Mouse (Mus musculus): ENCODE data around the gene Fetub. TPM values are rescaled to one million over a fixed set of nuclear protein-coding genes. Genes with fewer than 3 reads are reported as not detected.

Gene Fetub
- polyA plus RNA-seq, 1 experiment = not detected

DNA sequence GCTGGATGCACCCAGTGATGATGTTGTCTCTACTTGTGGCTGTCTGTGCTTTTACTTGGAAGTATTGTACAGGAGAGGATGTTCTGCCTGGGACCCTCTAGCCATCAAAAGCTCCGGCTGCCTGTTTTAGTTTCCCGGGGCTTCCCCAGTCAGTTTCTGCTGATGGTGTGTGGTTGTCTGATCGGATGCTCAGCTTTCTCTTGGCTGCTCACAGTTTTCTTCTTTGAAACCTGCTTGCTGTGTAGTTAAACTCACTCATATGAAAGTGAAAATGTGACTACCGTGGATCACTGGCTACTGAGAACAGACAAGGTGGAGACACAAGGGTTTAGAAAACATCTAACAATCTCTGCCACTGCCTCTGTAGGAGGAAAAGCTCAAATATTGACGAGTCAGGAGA is 34.7 kb upstream of the Fetub start:
- Histone ChIP-seq H3K36me3 (replicated peaks; ENCODE audit: low read length) (no peaks in the 10 kb centered on the region), H3K27me3 (replicated peaks) (peaks cover 28% of the 10 kb centered on the region), H3K4me1 (peaks cover 32% of the 10 kb centered on the region), H3K9me3 (no peaks in the 10 kb centered on the region), H3K4me3 (replicated peaks) (no peak overlapping the region)
- TF ChIP-seq GATA1 (IDR thresholded peaks at IDR 0.05; ENCODE audit: borderline replicate concordance, low read length) = no peak
- no peak for TF ChIP-seq FLI1 (IDR thresholded peaks at IDR 0.05; ENCODE audit: low read length)

DNA sequence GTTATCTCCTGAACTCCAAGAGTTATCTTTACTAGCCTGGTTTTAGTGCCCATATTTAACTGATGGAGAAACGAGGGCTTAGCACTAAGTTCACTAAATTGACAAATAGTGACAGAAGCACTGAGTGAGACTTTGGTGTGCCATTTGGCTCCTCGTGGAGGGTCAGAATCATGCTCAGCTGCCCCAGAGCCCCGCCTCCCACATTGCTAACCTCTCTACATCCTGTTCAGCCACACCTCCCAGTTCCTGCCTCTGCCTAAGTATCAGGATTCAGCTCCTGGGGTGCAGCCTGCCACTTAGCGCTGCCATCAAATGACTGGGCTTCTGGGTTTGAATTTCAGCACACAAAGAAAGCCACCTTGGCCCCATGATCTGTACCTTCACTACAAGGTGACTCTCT is 32.8 kb upstream of the Fetub start:
- Histone ChIP-seq H3K4me3 (replicated peaks) (no peak overlapping the region), H3K27me3 (replicated peaks) (peaks cover 40% of the 10 kb centered on the region), H3K9me3 (no peaks in the 10 kb centered on the region), H3K4me1 (peaks cover 34% of the 10 kb centered on the region), H3K36me3 (replicated peaks; ENCODE audit: low read length) (no peaks in the 10 kb centered on the region)
- TF ChIP-seq GATA1 (IDR thresholded peaks at IDR 0.05; ENCODE audit: borderline replicate concordance, low read length) (no peak), FLI1 (IDR thresholded peaks at IDR 0.05; ENCODE audit: low read length) (no peak)

GRCm38 (mm10) chr16:22886726-22887125 is 31.4 kb upstream of the Fetub start:
- H3K9me3 ChIP-seq = no peaks in the 10 kb centered on the region
- H3K27me3 ChIP-seq (replicated peaks) = peaks cover 51% of the 10 kb centered on the region
- no peak overlapping the region for H3K4me3 ChIP-seq (replicated peaks)
- H3K4me1 ChIP-seq = peaks cover 31% of the 10 kb centered on the region
- no peaks in the 10 kb centered on the region for H3K36me3 ChIP-seq (replicated peaks; ENCODE audit: low read length)
- TF ChIP-seq GATA1 (IDR thresholded peaks at IDR 0.05; ENCODE audit: borderline replicate concordance, low read length) (no peak), FLI1 (IDR thresholded peaks at IDR 0.05; ENCODE audit: low read length) (no peak)

GRCm38 (mm10) chr16:22888835-22889234 is 29.3 kb upstream of the Fetub start:
- Histone ChIP-seq H3K4me1 (peaks cover 21% of the 10 kb centered on the region), H3K36me3 (replicated peaks; ENCODE audit: low read length) (no peaks in the 10 kb centered on the region), H3K4me3 (replicated peaks) (no peak overlapping the region), H3K9me3 (no peaks in the 10 kb centered on the region), H3K27me3 (replicated peaks) (peaks cover 55% of the 10 kb centered on the region)
- TF ChIP-seq FLI1 (IDR thresholded peaks at IDR 0.05; ENCODE audit: low read length) (no peak), GATA1 (IDR thresholded peaks at IDR 0.05; ENCODE audit: borderline replicate concordance, low read length) (no peak)

DNA sequence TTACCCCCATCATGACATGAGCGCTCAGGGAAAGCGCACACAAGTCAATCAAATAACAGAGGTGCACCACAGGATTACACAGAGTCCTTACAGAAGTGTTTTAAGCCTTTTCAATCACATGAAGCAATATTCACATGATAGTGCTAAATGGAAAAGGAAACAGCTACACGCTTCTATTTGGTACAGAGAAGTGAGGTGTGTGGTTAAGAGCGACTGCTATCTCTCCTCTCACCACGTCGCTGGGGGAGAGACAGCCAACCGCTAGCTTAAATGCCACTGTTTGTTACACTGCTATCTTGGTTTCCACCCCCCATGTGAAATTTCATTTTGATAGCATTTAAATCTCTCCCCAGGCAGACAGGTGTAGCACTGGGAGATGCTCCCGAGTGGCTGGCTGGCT is 28.4 kb upstream of the Fetub start:
- peaks cover 21% of the 10 kb centered on the region for H3K4me1 ChIP-seq
- H3K36me3 ChIP-seq (replicated peaks; ENCODE audit: low read length) = no peaks in the 10 kb centered on the region
- H3K27me3 ChIP-seq (replicated peaks) = peaks cover 57% of the 10 kb centered on the region
- TF ChIP-seq GATA1 (IDR thresholded peaks at IDR 0.05; ENCODE audit: borderline replicate concordance, low read length) = no peak
- no peak for TF ChIP-seq FLI1 (IDR thresholded peaks at IDR 0.05; ENCODE audit: low read length)
- no peaks in the 10 kb centered on the region for H3K9me3 ChIP-seq
- no peak overlapping the region for H3K4me3 ChIP-seq (replicated peaks)

DNA sequence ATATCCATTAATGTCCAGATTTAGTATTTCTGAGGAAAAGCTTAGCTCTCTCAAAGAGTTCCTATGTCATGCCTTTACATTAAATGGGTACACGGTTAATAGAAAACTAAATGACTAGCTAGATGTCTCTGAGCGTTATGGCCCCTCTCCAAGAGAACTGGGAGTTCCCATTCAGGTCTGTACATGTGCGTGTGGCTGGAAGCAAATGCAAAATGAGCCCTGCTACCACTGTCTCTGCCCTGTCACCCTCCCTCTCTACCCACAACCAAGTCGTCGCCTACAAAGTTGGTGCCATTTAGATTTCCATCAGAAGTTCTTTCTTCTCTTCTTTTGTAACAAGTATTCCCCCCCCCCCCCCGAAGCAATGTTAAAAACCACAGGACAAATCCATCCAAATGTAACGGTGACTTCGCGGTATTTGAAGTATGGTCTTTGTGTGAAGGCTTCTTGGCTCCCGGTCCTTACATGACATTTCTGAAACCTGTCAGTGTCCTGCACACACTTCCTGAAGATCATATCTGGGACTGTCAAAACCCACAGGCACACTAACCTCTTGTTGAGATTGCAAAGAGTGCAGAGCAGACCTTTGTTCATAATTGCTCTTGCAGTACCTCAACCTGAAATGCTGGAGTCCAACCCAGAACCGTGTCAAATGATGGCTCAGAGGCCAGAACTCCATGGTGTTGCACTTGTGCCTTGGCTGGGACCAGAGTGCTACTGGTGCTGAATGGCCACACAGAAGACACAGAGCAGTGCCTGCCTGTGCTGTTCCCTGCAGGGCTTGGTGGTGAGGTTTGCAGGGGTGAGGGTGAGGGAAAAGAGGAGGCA is 27.2 kb upstream of the Fetub start, which contains the start of gene Ahsg:
Ahsg (plus strand) TSS at position 595 of the 828 bp plus-strand sequence.
- no peaks in the 10 kb centered on the region for H3K9me3 ChIP-seq
- H3K4me1 ChIP-seq = peaks cover 13% of the 10 kb centered on the region; the same call in 1 of the 2 replicates
- no peaks in the 10 kb centered on the region for H3K36me3 ChIP-seq (replicated peaks; ENCODE audit: low read length)
- TF ChIP-seq GATA1 (IDR thresholded peaks at IDR 0.05; ENCODE audit: borderline replicate concordance, low read length) = no peak
- TF ChIP-seq FLI1 (IDR thresholded peaks at IDR 0.05; ENCODE audit: low read length) = no peak
- H3K27me3 ChIP-seq (replicated peaks) = peaks cover 58% of the 10 kb centered on the region
- H3K4me3 ChIP-seq (replicated peaks) = no peak within 1 kb of the TSS

DNA sequence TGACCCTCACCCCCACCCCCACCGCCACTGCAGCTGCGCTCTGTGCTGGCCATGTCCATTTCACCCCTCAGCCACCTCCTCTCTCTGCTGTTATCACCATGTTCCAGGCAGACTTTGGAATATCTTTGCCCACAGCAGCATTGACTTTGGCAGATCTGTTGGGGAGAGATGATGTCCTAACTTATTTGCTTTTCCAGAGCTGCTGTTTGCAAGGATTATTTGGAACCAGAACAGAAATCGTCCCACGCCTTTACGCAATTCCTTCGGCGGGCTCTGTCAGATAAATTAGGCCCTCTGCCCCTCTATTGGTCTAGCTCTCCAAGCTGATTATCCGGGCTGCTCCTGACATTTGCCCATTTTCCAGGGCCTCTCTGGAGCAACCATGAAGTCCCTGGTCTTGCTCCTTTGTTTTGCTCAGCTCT is 26.4 kb upstream of the Fetub start:
- H3K4me3 ChIP-seq (replicated peaks) = no peak overlapping the region
- peaks cover 54% of the 10 kb centered on the region for H3K27me3 ChIP-seq (replicated peaks)
- H3K4me1 ChIP-seq = peaks cover 13% of the 10 kb centered on the region; the same call in 1 of the 2 replicates
- H3K9me3 ChIP-seq = no peaks in the 10 kb centered on the region
- TF ChIP-seq GATA1 (IDR thresholded peaks at IDR 0.05; ENCODE audit: borderline replicate concordance, low read length) (no peak), FLI1 (IDR thresholded peaks at IDR 0.05; ENCODE audit: low read length) (no peak)
- H3K36me3 ChIP-seq (replicated peaks; ENCODE audit: low read length) = no peaks in the 10 kb centered on the region

DNA sequence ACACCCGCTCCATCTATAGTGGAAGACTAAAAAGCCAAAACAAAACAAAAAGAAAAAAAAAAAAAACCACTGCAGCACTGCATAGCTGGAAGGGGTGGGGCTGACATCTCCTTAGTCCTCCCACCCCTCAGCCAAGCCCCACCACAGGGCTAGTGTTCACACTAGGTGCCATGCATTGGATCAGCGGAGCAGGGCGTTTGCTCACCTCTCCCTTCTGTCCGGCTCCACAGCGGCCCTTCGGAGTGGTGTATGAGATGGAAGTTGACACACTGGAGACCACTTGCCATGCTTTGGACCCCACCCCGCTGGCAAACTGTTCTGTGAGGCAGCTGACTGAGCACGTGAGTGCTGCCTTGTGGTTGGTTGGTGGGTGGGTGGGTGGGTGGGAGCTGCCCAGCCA is 24.0 kb upstream of the Fetub start:
- Histone ChIP-seq H3K4me3 (replicated peaks) (no peak overlapping the region), H3K9me3 (no peaks in the 10 kb centered on the region), H3K4me1 (peaks cover 18% of the 10 kb centered on the region; the same call in 1 of the 2 replicates), H3K27me3 (replicated peaks) (peaks cover 53% of the 10 kb centered on the region), H3K36me3 (replicated peaks; ENCODE audit: low read length) (no peaks in the 10 kb centered on the region)
- TF ChIP-seq GATA1 (IDR thresholded peaks at IDR 0.05; ENCODE audit: borderline replicate concordance, low read length) (no peak), FLI1 (IDR thresholded peaks at IDR 0.05; ENCODE audit: low read length) (no peak)

DNA sequence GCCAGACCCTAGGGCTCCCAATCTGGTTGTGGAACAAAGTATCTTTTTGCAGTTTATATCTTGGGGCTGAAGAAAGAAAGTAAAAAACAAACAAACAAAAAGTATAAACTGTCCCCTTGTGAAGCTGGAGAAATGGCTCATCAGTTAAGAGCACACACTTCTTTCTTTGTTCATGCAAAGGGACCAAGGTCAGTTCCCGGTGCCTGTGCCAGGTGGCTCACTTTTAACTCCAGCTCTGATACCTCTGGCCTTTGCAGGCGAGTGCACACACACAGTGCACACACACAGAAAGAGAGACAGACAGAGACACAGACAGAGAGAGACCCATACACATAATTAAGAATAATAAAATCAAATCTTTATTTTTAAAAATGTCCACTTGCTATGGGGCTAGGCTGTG is 21.5 kb upstream of the Fetub start:
- peaks cover 14% of the 10 kb centered on the region; the same call in 1 of the 2 replicates for H3K4me1 ChIP-seq
- TF ChIP-seq FLI1 (IDR thresholded peaks at IDR 0.05; ENCODE audit: low read length) = no peak
- no peak for TF ChIP-seq GATA1 (IDR thresholded peaks at IDR 0.05; ENCODE audit: borderline replicate concordance, low read length)
- H3K36me3 ChIP-seq (replicated peaks; ENCODE audit: low read length) = no peaks in the 10 kb centered on the region
- H3K27me3 ChIP-seq (replicated peaks) = peaks cover 41% of the 10 kb centered on the region
- H3K9me3 ChIP-seq = no peaks in the 10 kb centered on the region
- H3K4me3 ChIP-seq (replicated peaks) = no peak overlapping the region

GRCm38 (mm10) chr16:22899346-22899745 is 18.8 kb upstream of the Fetub start:
- Histone ChIP-seq H3K9me3 (no peaks in the 10 kb centered on the region), H3K36me3 (replicated peaks; ENCODE audit: low read length) (no peaks in the 10 kb centered on the region), H3K27me3 (replicated peaks) (peaks cover 32% of the 10 kb centered on the region), H3K4me1 (peaks cover 13% of the 10 kb centered on the region; the same call in 1 of the 2 replicates), H3K4me3 (replicated peaks) (no peak overlapping the region)
- TF ChIP-seq GATA1 (IDR thresholded peaks at IDR 0.05; ENCODE audit: borderline replicate concordance, low read length) = no peak
- TF ChIP-seq FLI1 (IDR thresholded peaks at IDR 0.05; ENCODE audit: low read length) = no peak

Measured in megakaryocyte, embryonic 14.5 days (primary cell).